ENCODE assay signal across 16 mouse cellular contexts in genomic region chr1:144177166-144177565, GRCm38 (mm10). TPM values are rescaled to one million over a fixed set of nuclear protein-coding genes. Genes with fewer than 3 reads are reported as not detected.
DNase-seq lines count a peak whose midpoint lies in the region; ATAC-seq and TF ChIP-seq lines count a peak whose summit lies in the region.
"Had no signal": no experiment of that assay in that cellular context is flagged by ENCODE, and none has a peak within 500 bp of the region (broad histone marks: within the 10 kb centered on the region; RNA-seq: fewer than 3 reads in every experiment).

Gene Rgs13, minus strand, starts transcription at chr1:144177372.

- peak within 1 kb of the TSS; percentile 92 for H3K27ac ChIP-seq in CH12.LX (ENCODE audit: insufficient read depth, low read depth)
- H3K27ac ChIP-seq in hindbrain, embryonic 12.5 days, result no peak within 1 kb of the TSS
- H3K27ac ChIP-seq in midbrain, embryonic 11.5 days (ENCODE audit: low read depth, low read length), result peak within 1 kb of the TSS; percentile 26; the same call in 1 of the 2 replicates
- H3K27ac ChIP-seq: liver, embryonic 13.5 days; stomach, postnatal 0 days had no signal

- peaks cover 11 to 37% of the 10 kb centered on the region in 2 experiments for H3K4me1 ChIP-seq in CH12.LX (ENCODE audit: control insufficient read depth in 1 of 2, insufficient read depth in 2 of 2)
- H3K4me1 ChIP-seq in hindbrain, embryonic 12.5 days, result peaks cover 3% of the 10 kb centered on the region; the same call in 1 of the 2 replicates
- peaks cover 6% of the 10 kb centered on the region for H3K4me1 ChIP-seq in midbrain, embryonic 11.5 days (ENCODE audit: control insufficient read depth, insufficient read depth, low read length)
- H3K4me1 ChIP-seq: liver, embryonic 13.5 days had no signal

- peaks cover 6 to 11% of the 10 kb centered on the region in 2 experiments for H3K36me3 ChIP-seq in CH12.LX (replicated peaks in 1 of 2; ENCODE audit: control insufficient read depth in 1 of 2, insufficient read depth in 1 of 2, low read length in 1 of 2)
- H3K36me3 ChIP-seq in hindbrain, embryonic 12.5 days, result no peaks in the 10 kb centered on the region
- H3K36me3 ChIP-seq in midbrain, embryonic 11.5 days (ENCODE audit: control insufficient read depth, insufficient read depth, low read length), result no peaks in the 10 kb centered on the region
- H3K36me3 ChIP-seq: liver, embryonic 13.5 days had no signal

- in situ Hi-C loops in CH12.LX (cut with MboI; ENCODE audit: low pct_ligation_motif_present, low pct_unique_long_range_greater_than_20kb, low sequenced_read_pairs), result loop anchor here (25.0 kb wide), 2 partner anchors 165 to 390 kb away; partner anchors contain the start of genes Rgs2, Trove2 and Uchl5

- dilution Hi-C loops in CH12.LX (cut with MboI; ENCODE audit: extremely low pct_ligation_motif_present, extremely low pct_unique_long_range_greater_than_20kb, low sequenced_read_pairs), result no loop called here

- DNase-seq in A20 (ENCODE audit: low read depth, low spot score), result peak; percentile 82
- DNase-seq in CH12.LX (ENCODE audit: extremely low read depth), result peak; percentile 64
- peak; percentile 88 for DNase-seq in midbrain, embryonic 11.5 days (ENCODE audit: low spot score, missing footprints)
- DNase-seq in thymus, postnatal 25 days, result no peak
- DNase-seq in lung, postnatal 36 days, result no peak
- DNase-seq: adrenal gland, postnatal 14 days; gastrocnemius, postnatal 25 days; kidney, postnatal 25 days; liver, embryonic 13.5 days; lung, postnatal 10 days had no signal

- H3K4me2 ChIP-seq in CH12.LX (ENCODE audit: insufficient read depth, low read depth, poor library complexity, severe bottlenecking), result peak within 1 kb of the TSS; percentile 89; the same call in 1 of the 2 replicates
- H3K4me2 ChIP-seq in hindbrain, embryonic 12.5 days (replicated peaks), result no peak within 1 kb of the TSS
- 0 out of 2 replicates have a peak within 1 kb of the TSS, but pooled peaks have one; percentile 3 for H3K4me2 ChIP-seq in midbrain, embryonic 11.5 days
- H3K4me2 ChIP-seq: liver, embryonic 13.5 days had no signal

- peak within 1 kb of the TSS; percentile 57 to 91 (median 65) for H3K4me3 ChIP-seq in CH12.LX (replicated peaks in 1 of 3; ENCODE audit: low read depth in 2 of 3, low read length in 2 of 3, poor library complexity in 1 of 3)
- H3K4me3 ChIP-seq in hindbrain, embryonic 12.5 days, result no peak within 1 kb of the TSS
- no peak within 1 kb of the TSS for H3K4me3 ChIP-seq in midbrain, embryonic 11.5 days (ENCODE audit: low read depth, low read length)
- H3K4me3 ChIP-seq: erythroblast, embryonic 14.5 days; liver, embryonic 13.5 days had no signal

- H3K27me3 ChIP-seq in CH12.LX (replicated peaks), result no peaks in the 10 kb centered on the region
- no peaks in the 10 kb centered on the region for H3K27me3 ChIP-seq in hindbrain, embryonic 12.5 days
- H3K27me3 ChIP-seq in midbrain, embryonic 11.5 days (ENCODE audit: control insufficient read depth, insufficient read depth, low read length), result no peaks in the 10 kb centered on the region
- H3K27me3 ChIP-seq: liver, embryonic 13.5 days had no signal

- peak; percentile 35; the same call in 1 of the 2 replicates for ATAC-seq in hindbrain, embryonic 12.5 days (ENCODE audit: low FRiP score)
- peak; percentile 66 for ATAC-seq in midbrain, embryonic 11.5 days (ENCODE audit: low FRiP score)
- ATAC-seq in megakaryocyte, adult 5-6 weeks (ENCODE audit: poor library complexity, severe bottlenecking), result no peak
- ATAC-seq: intestine, embryonic 16.5 days had no signal

- WGBS in hindbrain, embryonic 12.5 days, result 50% methylated on average over 5 of the region's 5 CpGs
- 33% methylated on average over 5 of the region's 5 CpGs for WGBS in midbrain, embryonic 11.5 days

- peaks cover 14% of the 10 kb centered on the region for H3K79me2 ChIP-seq in CH12.LX (replicated peaks; ENCODE audit: control insufficient read depth, extremely low read depth, insufficient read depth, poor library complexity, severe bottlenecking)

- H3K9me3 ChIP-seq in CH12.LX (replicated peaks; ENCODE audit: low read length), result no peaks in the 10 kb centered on the region
- H3K9me3 ChIP-seq in hindbrain, embryonic 12.5 days (replicated peaks), result no peaks in the 10 kb centered on the region
- H3K9me3 ChIP-seq in midbrain, embryonic 11.5 days (ENCODE audit: control insufficient read depth, low read length), result no peaks in the 10 kb centered on the region
- H3K9me3 ChIP-seq: liver, embryonic 13.5 days had no signal

- H3K9ac ChIP-seq in CH12.LX (ENCODE audit: insufficient read depth, low read depth), result peak within 1 kb of the TSS; percentile 98; the same call in 1 of the 2 replicates
- H3K9ac ChIP-seq in hindbrain, embryonic 12.5 days, result no peak within 1 kb of the TSS
- H3K9ac ChIP-seq in midbrain, embryonic 11.5 days (ENCODE audit: low read length), result no peak within 1 kb of the TSS; the same call in 1 of the 2 replicates
- H3K9ac ChIP-seq: liver, embryonic 13.5 days had no signal

- TF ChIP-seq CTCF in CH12.LX (conservative IDR thresholded peaks at IDR 0.05 in 1 of 2, IDR thresholded peaks at IDR 0.05 in 1 of 2; ENCODE audit: low read depth in 2 of 2, low read length in 2 of 2), result no peak

- TF ChIP-seq RAD21 in CH12.LX (IDR thresholded peaks at IDR 0.05; ENCODE audit: low read depth, low read length), result no peak

- peak; percentile 32; the same call in 1 of the 2 replicates for TF ChIP-seq POLR2A in CH12.LX (IDR thresholded peaks at IDR 0.05; ENCODE audit: low read depth, low read length)

- peak; percentile 8; the same call in 1 of the 2 replicates for TF ChIP-seq EP300 in CH12.LX (IDR thresholded peaks at IDR 0.05; ENCODE audit: low read length)

TF ChIP-seq in CH12.LX, 34 proteins besides CTCF, POLR2A, EP300 and RAD21:
- TF ChIP-seq ZNF384 (IDR thresholded peaks at IDR 0.05; ENCODE audit: low read depth, low read length) (peak; percentile 89), ETS1 (conservative IDR thresholded peaks at IDR 0.05; ENCODE audit: low read depth, low read length) (no peak; the same call in 1 of the 2 replicates), NELFE (IDR thresholded peaks at IDR 0.05; ENCODE audit: low read depth, low read length) (0 out of 2 replicates have a peak, but pooled peaks have one; percentile 31), CHD1 (IDR thresholded peaks at IDR 0.05; ENCODE audit: low read depth, low read length) (0 out of 2 replicates have a peak, but pooled peaks have one; percentile 16), MAZ (IDR thresholded peaks at IDR 0.05; ENCODE audit: low read depth, low read length) (no peak), JUND (conservative IDR thresholded peaks at IDR 0.05; ENCODE audit: low read depth, low read length) (no peak), TBP (conservative IDR thresholded peaks at IDR 0.05; ENCODE audit: low read depth, low read length) (peak; percentile 95), IRF4 (IDR thresholded peaks at IDR 0.05; ENCODE audit: low read depth, low read length) (peak; percentile 7; the same call in 1 of the 2 replicates), USF2 (conservative IDR thresholded peaks at IDR 0.05; ENCODE audit: low read depth, low read length) (no peak), POLR2AphosphoS2 (IDR thresholded peaks at IDR 0.05; ENCODE audit: low read depth, low read length) (peak; percentile 84; the same call in 1 of the 2 replicates), ZMIZ1 (IDR thresholded peaks at IDR 0.05; ENCODE audit: low read depth, low read length) (0 out of 2 replicates have a peak, but pooled peaks have one; percentile 8), BHLHE40 (IDR thresholded peaks at IDR 0.05; ENCODE audit: low read depth, low read length) (peak; percentile 63), MYC (IDR thresholded peaks at IDR 0.05; ENCODE audit: low read depth, low read length) (no peak; the same call in 1 of the 2 replicates)

RNA-seq across cellular contexts. Expression of gene Rgs13, which starts in this region (rescaled TPM):
- total RNA-seq in CH12.LX (2012; rRNA removed) (149 and 168 TPM in 2 replicates), CH12.LX (2014; rRNA removed) (1,247 and 1,500 TPM in 2 replicates)
- polyA plus RNA-seq in CH12.LX (2012; ENCODE audit: insufficient read length, low read depth), result 619 and 698 TPM in 2 replicates
- polyA plus RNA-seq in hindbrain, embryonic 12.5 days (2016; fragmentation: Nextera tagmentation; extraction: Ambion mirVana), result 0.68 and 1.6 TPM in 2 replicates
- polyA plus RNA-seq in midbrain, embryonic 11.5 days (2014; fragmentation: Nextera tagmentation; extraction: Ambion mirVana), result 4.1 and 4.7 TPM in 2 replicates
- not detected in 2 replicates for total RNA-seq in megakaryocyte, adult 5-6 weeks (2015)
- not detected in 2 replicates for total RNA-seq in megakaryocyte, adult 5-6 weeks (2017)
- total RNA-seq: adrenal gland, postnatal 14 days had no signal
- polyA plus RNA-seq: erythroblast, embryonic 14.5 days; heart, embryonic 14.5 days; intestine, embryonic 16.5 days; liver, embryonic 13.5 days had no signal

Comparison
In these comparisons a context has a peak if more than half of its experiments do, and no peak if none do; other contexts are left out.
1. RNA of gene Rgs13 (total RNA-seq): 149 to 1,500 TPM in CH12.LX; not detected in megakaryocyte, adult 5-6 weeks; every median in the first group is over 100 times any median in the second.
2. RNA of gene Rgs13 (polyA plus RNA-seq): 619 to 698 TPM in CH12.LX; 4.1 to 4.7 TPM in midbrain, embryonic 11.5 days and 0.68 to 1.6 TPM in hindbrain, embryonic 12.5 days; every median in the first group is over 100 times any median in the second.
3. DNase-seq: peak in A20 (single experiment), CH12.LX (single experiment) and midbrain, embryonic 11.5 days (single experiment); none in thymus, postnatal 25 days (single experiment) and lung, postnatal 36 days (single experiment).
4. H3K4me3 ChIP-seq: peak in CH12.LX (3 of 3); none in hindbrain, embryonic 12.5 days (single experiment) and midbrain, embryonic 11.5 days (single experiment).